12 mouse cellular contexts compared by ENCODE assay signal in genomic region chr2:91580894-91581293, GRCm38 (mm10). TPM values are rescaled to one million over a fixed set of nuclear protein-coding genes. Genes with fewer than 3 reads are reported as not detected.
DNase-seq lines count a peak whose midpoint lies in the region; ATAC-seq and TF ChIP-seq lines count a peak whose summit lies in the region.
"Had no signal": no experiment of that assay in that cellular context is flagged by ENCODE, and none has a peak within 500 bp of the region (broad histone marks: within the 10 kb centered on the region; RNA-seq: fewer than 3 reads in every experiment).

No protein-coding gene starts in this region.

- no peak for TF ChIP-seq CTCF in forebrain, postnatal 0 days (IDR thresholded peaks at IDR 0.05; ENCODE audit: low read depth)

- no peaks in the 10 kb centered on the region for H3K27me3 ChIP-seq in forebrain, postnatal 0 days (ENCODE audit: insufficient read depth, low read length)
- no peaks in the 10 kb centered on the region for H3K27me3 ChIP-seq in forebrain, embryonic 13.5 days
- H3K27me3 ChIP-seq: limb, embryonic 12.5 days had no signal

- intact Hi-C loops in left cerebral cortex, postnatal 4 days (cut with DNase I) = no loop called here

- 0 out of 2 replicates have a peak overlapping the region, but pooled peaks have one; percentile 7 for H3K9ac ChIP-seq in forebrain, postnatal 0 days
- H3K9ac ChIP-seq in forebrain, embryonic 13.5 days = no peak overlapping the region
- H3K9ac ChIP-seq: limb, embryonic 12.5 days; liver, postnatal 0 days had no signal

- H3K4me2 ChIP-seq in forebrain, postnatal 0 days (ENCODE audit: low read depth) = no peak overlapping the region
- no peak overlapping the region for H3K4me2 ChIP-seq in forebrain, embryonic 13.5 days
- H3K4me2 ChIP-seq: limb, embryonic 12.5 days had no signal

- no peaks in the 10 kb centered on the region for H3K9me3 ChIP-seq in forebrain, postnatal 0 days (ENCODE audit: low read length)
- no peaks in the 10 kb centered on the region for H3K9me3 ChIP-seq in forebrain, embryonic 13.5 days (replicated peaks)
- H3K9me3 ChIP-seq: embryonic facial prominence, embryonic 10.5 days; limb, embryonic 12.5 days had no signal

- peak overlapping the region; percentile 48; the same call in 1 of the 2 replicates for H3K27ac ChIP-seq in forebrain, postnatal 0 days (ENCODE audit: low read depth, low read length)
- H3K27ac ChIP-seq in forebrain, embryonic 13.5 days = no peak overlapping the region
- H3K27ac ChIP-seq: embryonic facial prominence, embryonic 10.5 days; limb, embryonic 12.5 days had no signal

- H3K4me1 ChIP-seq in forebrain, postnatal 0 days (ENCODE audit: insufficient read depth) = no peaks in the 10 kb centered on the region
- H3K4me1 ChIP-seq in forebrain, embryonic 13.5 days = no peaks in the 10 kb centered on the region
- H3K4me1 ChIP-seq: embryonic facial prominence, embryonic 10.5 days; limb, embryonic 12.5 days had no signal

- DNase-seq in forebrain, postnatal 0 days = peak; percentile 38
- peak; percentile 43 for DNase-seq in right cerebral cortex, adult 18-20 months
- DNase-seq in right cerebral cortex, postnatal 4 days = no peak
- peak; percentile 57 for DNase-seq in layer of hippocampus, adult 9-11 months
- peak; percentile 1 for DNase-seq in left cerebral cortex, postnatal 4 days
- no peak for DNase-seq in lung, postnatal 36 days
- DNase-seq in ovary, postnatal 14 days (ENCODE audit: low spot score) = no peak
- DNase-seq: liver, postnatal 0 days had no signal

- 33% methylated on average over 1 of the region's 1 CpGs for WGBS in forebrain, postnatal 0 days
- WGBS in forebrain, embryonic 13.5 days = 56% methylated on average over 1 of the region's 1 CpGs

- H3K36me3 ChIP-seq in forebrain, postnatal 0 days (ENCODE audit: insufficient read depth) = peaks cover 51% of the 10 kb centered on the region
- H3K36me3 ChIP-seq in forebrain, embryonic 13.5 days (ENCODE audit: poor library complexity, severe bottlenecking) = peaks cover 73% of the 10 kb centered on the region

- ATAC-seq in forebrain, postnatal 0 days = peak; percentile 74; the same call in 1 of the 2 replicates
- no peak for ATAC-seq in forebrain, embryonic 13.5 days
- ATAC-seq: liver, postnatal 0 days had no signal

- no peak overlapping the region for H3K4me3 ChIP-seq in forebrain, postnatal 0 days (ENCODE audit: low read depth, low read length)
- H3K4me3 ChIP-seq in forebrain, embryonic 13.5 days = no peak overlapping the region
- H3K4me3 ChIP-seq: embryonic facial prominence, embryonic 10.5 days; limb, embryonic 12.5 days had no signal

RNA-seq across cellular contexts. Expression of gene Ckap5, which starts 54.3 kb away (rescaled TPM):
- total RNA-seq in forebrain, postnatal 0 days (2014; rRNA removed) = 119 and 142 TPM in 2 replicates
- 66.1 and 103 TPM in 2 replicates for polyA plus RNA-seq in forebrain, postnatal 0 days (2015; fragmentation: Nextera tagmentation; extraction: Ambion mirVana)
- polyA plus RNA-seq in forebrain, embryonic 13.5 days (2015; fragmentation: Nextera tagmentation; extraction: Ambion mirVana) = 185 and 187 TPM in 2 replicates
- 100 to 1,000 TPM; 156 to 163 TPM for total RNA-seq in left cerebral cortex, postnatal 4 days (2021)

RNA-seq across cellular contexts. Expression of gene F2, which starts 55.3 kb away (rescaled TPM):
- total RNA-seq in forebrain, postnatal 0 days (2014; rRNA removed) = 0.15 TPM in 1 of 2 replicates, not detected in the other
- 0.14 TPM in 1 of 2 replicates, not detected in the other for polyA plus RNA-seq in forebrain, postnatal 0 days (2015; fragmentation: Nextera tagmentation; extraction: Ambion mirVana)
- polyA plus RNA-seq in forebrain, embryonic 13.5 days (2015; fragmentation: Nextera tagmentation; extraction: Ambion mirVana) = 0.10 and 0.43 TPM in 2 replicates
- total RNA-seq in left cerebral cortex, postnatal 4 days (2021) = under 1 TPM in 1 of 2 experiments, not detected in 1; 0.26 TPM
- total RNA-seq: megakaryocyte, adult 5-6 weeks had no signal

Comparison
In these comparisons a context has a peak if more than half of its experiments do, and no peak if none do; other contexts are left out.
1. DNase-seq: peak in forebrain, postnatal 0 days (single experiment), right cerebral cortex, adult 18-20 months (single experiment), layer of hippocampus, adult 9-11 months (single experiment) and left cerebral cortex, postnatal 4 days (single experiment); none in right cerebral cortex, postnatal 4 days (single experiment), lung, postnatal 36 days (single experiment) and ovary, postnatal 14 days (single experiment).